Mouse (Mus musculus): Measurements from ENCODE around the gene H2afv. TPM values are rescaled to one million over a fixed set of nuclear protein-coding genes. Genes with fewer than 3 reads are reported as not detected.
"Not testable (repeated sequence)": the region's sequence is repeated elsewhere in the genome, so short reads cannot be mapped to it uniquely, and the experiment has no call there.

H2afv gene
- polyA plus RNA-seq, 1 experiment: not detected

DNA sequence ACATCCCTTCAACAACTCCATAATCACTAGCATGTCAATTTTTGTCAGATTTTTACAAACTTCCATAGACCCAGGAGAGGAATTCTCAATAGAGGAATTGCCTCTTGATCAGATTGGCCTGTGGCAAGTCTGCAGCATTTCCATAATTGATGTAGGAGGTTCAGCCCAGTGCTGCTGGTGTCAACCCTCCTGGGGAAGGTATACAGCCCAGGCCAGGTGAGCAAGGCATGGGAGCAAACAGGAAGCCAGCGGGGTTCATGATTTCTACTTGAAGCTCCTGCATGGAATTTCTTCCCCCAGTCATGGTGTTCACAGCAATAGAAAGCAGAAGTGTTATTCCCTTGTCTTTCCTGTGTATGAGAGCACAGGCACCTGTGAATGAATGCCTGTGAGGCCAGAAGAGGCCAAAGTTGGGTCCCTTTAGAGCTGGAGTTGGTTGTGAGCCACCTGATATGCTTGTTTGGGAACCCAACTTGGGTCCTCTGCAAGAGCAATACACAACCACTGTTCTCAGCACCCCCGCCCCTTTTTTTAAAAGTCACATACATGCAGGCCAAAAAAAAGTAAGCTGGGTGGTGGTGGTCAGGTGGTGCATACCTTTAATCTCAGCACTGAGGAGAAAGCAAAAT is 23.4 kb downstream of the H2afv start:
- no peak for TF ChIP-seq CTCF (IDR thresholded peaks at IDR 0.05; ENCODE audit: insufficient read depth, low read depth, low read length)
- Histone ChIP-seq H3K27ac (ENCODE audit: insufficient read depth, low read depth, low read length) (no peak overlapping the region), H3K4me3 (ENCODE audit: insufficient read depth, low read depth, low read length) (no peak overlapping the region), H3K4me1 (ENCODE audit: control insufficient read depth, insufficient read depth, low read length) (no peaks in the 10 kb centered on the region)
- 85% methylated on average over 2 of the region's 2 CpGs for WGBS

DNA sequence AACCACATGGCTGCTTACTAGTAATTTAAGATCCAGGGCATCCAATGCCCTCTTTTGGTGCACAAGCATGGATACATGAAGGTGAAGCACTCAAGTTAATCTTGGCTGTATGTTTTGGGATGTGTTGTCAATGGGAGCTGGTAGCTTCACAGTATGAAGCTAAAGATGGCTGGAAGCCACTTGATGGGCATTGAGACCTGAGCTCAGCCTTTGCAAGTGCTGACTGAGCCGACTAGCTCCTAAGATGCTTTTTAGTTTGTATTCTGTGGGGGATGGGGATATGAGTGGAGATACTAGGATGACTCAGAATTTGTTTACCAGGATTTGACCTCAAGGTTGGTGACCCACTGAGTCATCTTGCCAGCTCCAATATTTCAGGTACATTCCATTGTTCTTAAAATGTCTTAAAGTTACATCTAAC is 23.9 kb downstream of the H2afv start:
- Histone ChIP-seq H3K4me1 (ENCODE audit: control insufficient read depth, insufficient read depth, low read length) (peaks cover 1% of the 10 kb centered on the region; the same call in 1 of the 2 replicates), H3K27ac (ENCODE audit: insufficient read depth, low read depth, low read length) (no peak overlapping the region), H3K4me3 (ENCODE audit: insufficient read depth, low read depth, low read length) (no peak overlapping the region)
- whole genome bisulfite sequencing: 3% methylated on average over 1 of the region's 1 CpGs
- no peak for TF ChIP-seq POLR2A (IDR thresholded peaks at IDR 0.05; ENCODE audit: insufficient read depth, low read depth, low read length)
- TF ChIP-seq CTCF (IDR thresholded peaks at IDR 0.05; ENCODE audit: insufficient read depth, low read depth, low read length): no peak

DNA sequence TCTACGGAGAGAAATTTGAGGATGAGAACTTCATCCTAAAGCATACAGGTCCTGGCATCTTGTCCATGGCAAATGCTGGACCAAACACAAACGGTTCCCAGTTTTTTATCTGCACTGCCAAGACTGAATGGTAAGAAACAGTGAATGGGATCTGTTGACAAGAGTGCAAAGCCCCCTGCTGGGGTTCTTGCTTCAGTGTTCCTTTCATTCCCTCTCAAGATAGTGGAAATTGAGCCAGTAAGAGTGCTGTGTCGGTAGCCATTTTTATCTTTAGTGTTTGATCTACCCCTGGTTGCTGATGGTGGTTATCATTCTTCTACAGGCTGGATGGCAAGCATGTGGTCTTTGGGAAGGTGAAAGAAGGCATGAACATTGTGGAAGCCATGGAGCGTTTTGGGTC is 25.1 kb downstream of the H2afv start:
- H3K4me3 ChIP-seq (ENCODE audit: insufficient read depth, low read depth, low read length); H3K4me1 ChIP-seq (ENCODE audit: control insufficient read depth, insufficient read depth, low read length); H3K27ac ChIP-seq (ENCODE audit: insufficient read depth, low read depth, low read length): not testable (repeated sequence)
- WGBS: 43% methylated on average over 4 of the region's 4 CpGs

DNA sequence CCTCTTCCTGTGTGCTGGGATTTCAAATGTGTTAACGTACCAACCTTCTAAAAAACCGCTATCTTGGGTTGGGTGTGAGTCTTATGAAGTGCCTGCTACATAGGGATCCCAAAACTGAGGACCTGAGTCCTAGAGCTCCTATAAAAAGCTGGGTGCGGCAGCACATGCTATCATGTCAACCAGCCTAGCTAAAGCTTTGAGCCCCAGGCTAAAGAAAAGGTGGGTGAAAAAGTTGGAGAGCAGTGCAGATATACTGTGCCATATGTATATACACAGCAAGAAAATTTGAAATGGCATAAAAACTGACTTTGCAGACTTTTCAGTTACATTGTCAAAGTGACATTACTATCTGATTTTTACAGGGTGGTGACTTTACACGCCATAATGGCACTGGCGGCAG is 25.5 kb downstream of the H2afv start:
- H3K4me3 ChIP-seq (ENCODE audit: insufficient read depth, low read depth, low read length): no peak overlapping the region
- H3K27ac ChIP-seq (ENCODE audit: insufficient read depth, low read depth, low read length): no peak overlapping the region
- TF ChIP-seq POLR2A (IDR thresholded peaks at IDR 0.05; ENCODE audit: insufficient read depth, low read depth, low read length) (no peak), CTCF (IDR thresholded peaks at IDR 0.05; ENCODE audit: insufficient read depth, low read depth, low read length) (no peak)
- peaks cover 7% of the 10 kb centered on the region for H3K4me1 ChIP-seq (ENCODE audit: control insufficient read depth, insufficient read depth, low read length)
- WGBS: 81% methylated on average over 5 of the region's 5 CpGs

DNA sequence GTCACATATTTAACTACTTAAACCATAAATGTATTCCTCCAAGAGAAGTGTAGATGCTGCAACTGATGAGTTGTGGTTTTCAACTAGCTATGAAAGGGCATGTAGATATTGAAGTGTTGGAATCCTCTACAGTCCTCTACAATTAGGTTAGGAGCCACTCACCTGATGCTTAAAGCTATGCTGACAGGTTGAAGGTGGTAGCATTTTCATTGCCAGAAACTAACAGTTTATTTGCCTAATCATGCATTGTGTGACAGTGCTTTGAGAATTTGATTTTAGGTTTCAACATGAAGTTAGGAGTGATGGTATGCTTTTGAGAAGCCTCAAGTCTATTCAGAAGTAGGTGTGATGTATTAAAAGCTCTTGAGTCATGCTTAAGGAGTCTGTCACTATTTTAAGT is 26.8 kb downstream of the H2afv start:
- TF ChIP-seq POLR2A (IDR thresholded peaks at IDR 0.05; ENCODE audit: insufficient read depth, low read depth, low read length) (no peak), CTCF (IDR thresholded peaks at IDR 0.05; ENCODE audit: insufficient read depth, low read depth, low read length) (no peak)
- Histone ChIP-seq H3K27ac (ENCODE audit: insufficient read depth, low read depth, low read length) (no peak overlapping the region), H3K4me3 (ENCODE audit: insufficient read depth, low read depth, low read length) (no peak overlapping the region), H3K4me1 (ENCODE audit: control insufficient read depth, insufficient read depth, low read length) (peaks cover 7% of the 10 kb centered on the region)

DNA sequence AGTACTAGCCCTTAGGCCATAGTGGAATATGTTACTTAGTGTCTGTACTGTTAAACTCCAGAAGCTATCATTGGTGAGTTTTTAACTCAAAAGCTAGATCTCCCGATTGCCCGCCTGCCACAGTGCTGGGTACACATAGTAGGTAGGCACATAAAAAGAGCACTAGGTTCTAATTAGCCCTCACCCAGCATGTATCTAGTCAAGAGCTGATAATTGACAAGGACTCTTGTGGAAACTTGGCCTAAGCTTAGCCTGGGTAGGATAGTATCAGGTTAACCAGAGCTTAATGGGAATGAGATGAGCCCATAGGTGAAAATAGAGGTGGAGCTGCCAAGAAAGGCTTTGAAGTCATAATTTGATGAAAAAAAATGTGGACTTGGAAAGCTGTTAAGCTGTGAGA is 27.2 kb downstream of the H2afv start:
- H3K4me1 ChIP-seq (ENCODE audit: control insufficient read depth, insufficient read depth, low read length): peaks cover 7% of the 10 kb centered on the region
- H3K27ac ChIP-seq (ENCODE audit: insufficient read depth, low read depth, low read length): no peak overlapping the region
- H3K4me3 ChIP-seq (ENCODE audit: insufficient read depth, low read depth, low read length): peak overlapping the region; percentile 87; the same call in 1 of the 2 replicates
- TF ChIP-seq POLR2A (IDR thresholded peaks at IDR 0.05; ENCODE audit: insufficient read depth, low read depth, low read length): no peak
- no peak for TF ChIP-seq CTCF (IDR thresholded peaks at IDR 0.05; ENCODE audit: insufficient read depth, low read depth, low read length)
- WGBS: 30% methylated on average over 2 of the region's 2 CpGs

DNA sequence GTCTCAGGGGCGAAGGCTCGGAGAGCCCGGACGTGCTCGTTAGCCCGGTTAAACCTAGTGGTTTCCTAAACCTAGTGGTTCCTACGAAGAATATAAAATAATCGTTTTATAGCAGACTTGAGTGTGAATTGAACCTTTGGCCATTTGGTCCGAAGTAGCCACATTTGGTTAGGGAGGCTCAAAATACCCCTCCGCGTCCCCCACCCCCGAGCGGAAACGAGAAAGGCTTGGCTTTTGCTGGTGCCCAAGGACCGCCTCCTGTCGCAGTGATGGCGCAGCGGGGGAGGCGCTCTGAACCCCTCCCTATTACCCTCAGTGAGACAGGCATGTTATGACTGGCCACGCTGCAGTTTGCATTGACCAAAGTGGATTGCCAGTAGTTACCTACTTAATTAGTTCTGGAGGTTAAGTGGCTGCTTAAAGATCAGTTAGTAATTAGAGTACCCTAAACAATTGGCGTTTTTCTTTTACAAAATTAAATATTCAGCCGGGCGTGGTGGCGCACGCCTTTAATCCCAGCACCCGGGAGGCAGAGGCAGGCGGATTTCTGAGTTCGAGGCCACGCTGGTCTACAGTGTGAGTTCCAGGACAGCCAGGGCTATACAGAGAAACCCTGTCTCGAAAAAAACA is 27.7 kb downstream of the H2afv start:
- Histone ChIP-seq H3K4me3 (ENCODE audit: insufficient read depth, low read depth, low read length) (peak overlapping the region; percentile 87), H3K4me1 (ENCODE audit: control insufficient read depth, insufficient read depth, low read length) (peaks cover 9% of the 10 kb centered on the region), H3K27ac (ENCODE audit: insufficient read depth, low read depth, low read length) (peak overlapping the region; percentile 89)
- TF ChIP-seq CTCF (IDR thresholded peaks at IDR 0.05; ENCODE audit: insufficient read depth, low read depth, low read length) (no peak), POLR2A (IDR thresholded peaks at IDR 0.05; ENCODE audit: insufficient read depth, low read depth, low read length) (no peak)
- WGBS: 1% methylated on average over 30 of the region's 30 CpGs

DNA sequence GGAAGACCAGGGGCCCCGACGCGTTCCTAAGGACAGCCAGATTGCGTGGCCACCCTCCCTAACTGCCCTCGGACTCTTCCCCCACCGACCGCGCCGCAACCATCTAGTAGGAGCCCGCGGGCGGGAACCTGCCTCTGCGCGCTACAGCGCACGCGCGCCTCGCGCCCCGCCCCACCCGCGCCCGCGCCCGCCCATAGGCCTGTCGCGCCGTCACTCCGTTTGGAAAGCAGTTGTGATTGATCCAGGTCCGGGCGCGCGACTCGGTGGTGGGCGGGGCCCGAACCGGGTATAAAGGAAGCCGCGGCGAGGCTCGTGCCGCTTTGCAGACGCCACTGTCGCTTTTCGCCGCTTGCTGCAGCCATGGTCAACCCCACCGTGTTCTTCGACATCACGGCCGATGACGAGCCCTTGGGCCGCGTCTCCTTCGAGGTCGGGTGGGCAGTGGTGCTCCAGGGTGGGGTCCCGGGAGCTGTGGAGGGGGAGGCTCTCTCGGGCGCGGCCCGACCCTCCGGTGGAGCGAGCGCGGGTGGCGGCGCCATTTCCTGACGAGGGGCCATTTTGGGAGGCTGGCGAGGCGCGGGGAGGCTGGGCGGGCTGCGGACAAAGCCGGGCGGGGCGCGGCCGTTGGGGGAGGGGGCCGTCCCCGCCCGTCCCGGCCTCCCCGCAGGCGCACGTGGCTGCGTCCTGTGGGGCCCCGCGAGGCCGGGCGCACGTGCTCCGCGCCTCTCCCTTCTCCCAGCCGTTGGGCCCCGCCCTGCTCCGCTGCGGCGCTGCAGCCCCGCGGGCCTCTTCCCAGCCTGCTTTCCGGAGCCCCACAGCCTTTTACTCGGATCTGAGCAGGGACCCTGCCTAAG is 28.5 kb downstream of the H2afv start:
- Histone ChIP-seq H3K4me3 (ENCODE audit: insufficient read depth, low read depth, low read length) (peak overlapping the region; percentile 87), H3K27ac (ENCODE audit: insufficient read depth, low read depth, low read length) (peak overlapping the region; percentile 99), H3K4me1 (ENCODE audit: control insufficient read depth, insufficient read depth, low read length) (peaks cover 15% of the 10 kb centered on the region)
- peak; percentile 98 for TF ChIP-seq POLR2A (IDR thresholded peaks at IDR 0.05; ENCODE audit: insufficient read depth, low read depth, low read length)
- no peak for TF ChIP-seq CTCF (IDR thresholded peaks at IDR 0.05; ENCODE audit: insufficient read depth, low read depth, low read length)
- WGBS: under 1% methylated on average over 100 of the region's 102 CpGs

Data from olfactory bulb, adult 2 months (tissue).